Mouse (Mus musculus) midbrain, embryonic 12.5 days (tissue): ENCODE measurements around the gene Pkd1l1. TPM values are rescaled to one million over a fixed set of nuclear protein-coding genes. Genes with fewer than 3 reads are reported as not detected.

Source experiments
- ATAC-seq: fragments of 200-750 bp; cut with Nextera tagmentation; 2 replicates; pipeline ENCODE4 v1.8.0; 2017; ENCODE audit warnings: low read depth, moderate TSS enrichment, moderate library complexity; ENCODE audit not compliant: low FRiP score
- H3K27ac ChIP-seq: fragments of 300-500 bp; sonication (generic); replicated peaks from 2 replicates; pipeline ENCODE4 v1.5.1; 2016; ENCODE audit warnings: mild to moderate bottlenecking
- H3K27me3 ChIP-seq: fragments of 300-500 bp; sonication (generic); 2 replicates; pipeline ENCODE4 v1.6.1; 2016; ENCODE audit warnings: mild to moderate bottlenecking
- H3K36me3 ChIP-seq: fragments of 300-500 bp; sonication (generic); 2 replicates; pipeline ENCODE4 v1.6.1; 2016
- H3K4me1 ChIP-seq: fragments of 300-500 bp; sonication (generic); 2 replicates; pipeline ENCODE4 v1.6.1; 2016
- H3K4me2 ChIP-seq: fragments of 300-500 bp; sonication (generic); replicated peaks from 2 replicates; pipeline ENCODE4 v1.6.1; 2016; ENCODE audit warnings: mild to moderate bottlenecking, moderate library complexity
- H3K4me3 ChIP-seq: fragments of 300-500 bp; sonication (generic); 2 replicates; pipeline ENCODE4 v1.5.1; 2016; ENCODE audit warnings: mild to moderate bottlenecking
- H3K9ac ChIP-seq: fragments of 300-500 bp; sonication (generic); replicated peaks from 2 replicates; pipeline ENCODE4 v1.6.1; 2016; ENCODE audit warnings: mild to moderate bottlenecking, moderate library complexity
- H3K9me3 ChIP-seq: fragments of 300-500 bp; sonication (generic); 2 replicates; pipeline ENCODE4 v1.6.1; 2016; ENCODE audit warnings: mild to moderate bottlenecking
- WGBS: fragments of 180-500 bp; shearing (Covaris S2); methylation state at CpG from one replicate; pipeline ENCODE4 v1.1.7; 2016; 5-methylcytosine and 5-hydroxymethylcytosine counted together
- polyA plus RNA-seq: library from polyadenylated mRNA; unstranded; fragments of >200 nt; fragmentation: Nextera tagmentation; extraction: Ambion mirVana; gene quantifications from 2 replicates; pipeline ENCODE4 v1.2.1, GENCODE M21; 2016

Gene Pkd1l1
- polyA plus RNA-seq, 1 experiment from 2014 or later, result 0.04 TPM

GRCm38 (mm10) chr11:8779427-8779826 is 193.6 kb downstream of the Pkd1l1 start:
- Histone ChIP-seq H3K4me2 (no peak overlapping the region), H3K9ac (no peak overlapping the region), H3K36me3 (no peaks in the 10 kb centered on the region), H3K9me3 (no peaks in the 10 kb centered on the region), H3K4me1 (no peaks in the 10 kb centered on the region), H3K27me3 (no peaks in the 10 kb centered on the region), H3K27ac (no peak overlapping the region), H3K4me3 (no peak overlapping the region)
- WGBS, result 67% methylated on average over 3 of the region's 3 CpGs
- no peak for ATAC-seq

Other genes with a start within 250 kb of the Pkd1l1 start
- gene Hus1, start 37.9 kb upstream of the Pkd1l1 start, polyA plus RNA-seq, result 17.4 and 17.9 TPM in 2 replicates
- 0.43 and 0.47 TPM in 2 replicates for gene Gm11992, start 75.3 kb upstream of the Pkd1l1 start, polyA plus RNA-seq
- gene Sun3, start 75.7 kb upstream of the Pkd1l1 start, polyA plus RNA-seq, result not detected in 2 replicates
- 4.1 and 4.4 TPM in 2 replicates for gene Upp1, start 144.8 kb upstream of the Pkd1l1 start, polyA plus RNA-seq
- 0.01 TPM in 1 of 2 replicates, not detected in the other for gene Abca13, start 218.7 kb upstream of the Pkd1l1 start, polyA plus RNA-seq